Mouse (Mus musculus): ENCODE measurements around the gene Padi2. TPM values are rescaled to one million over a fixed set of nuclear protein-coding genes. Genes with fewer than 3 reads are reported as not detected.

Gene Padi2
- polyA plus RNA-seq, 1 experiment, result 19.5 TPM

DNA sequence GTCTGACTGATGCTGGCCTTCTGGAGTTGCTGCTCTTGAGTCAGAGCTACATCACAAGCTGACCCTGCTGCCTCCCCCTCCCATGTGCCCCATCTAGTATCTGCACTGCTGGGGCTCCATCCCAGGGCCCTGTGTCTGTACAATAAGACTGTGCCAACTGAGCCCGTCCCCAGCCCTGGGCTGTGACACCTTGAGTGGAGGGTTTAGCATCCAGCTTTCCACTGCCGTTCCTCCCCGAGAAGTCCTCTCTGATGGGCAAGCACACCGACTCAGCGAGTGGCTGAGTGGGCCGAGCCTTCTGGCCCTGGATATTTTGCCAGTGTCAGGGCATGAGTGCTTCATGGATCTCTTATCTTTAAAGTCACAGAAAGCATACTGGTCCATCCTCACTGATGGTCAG lies 68.3 kb downstream of the Padi2 start:
- H3K27ac ChIP-seq (ENCODE audit: control insufficient read depth, insufficient read depth, low read length), result no peak overlapping the region
- peaks cover 5% of the 10 kb centered on the region; the same call in 1 of the 2 replicates for H3K4me1 ChIP-seq (replicated peaks; ENCODE audit: control insufficient read depth, insufficient read depth, low read length)
- 98% methylated on average over 6 of the region's 6 CpGs for WGBS
- peaks cover 57% of the 10 kb centered on the region for H3K36me3 ChIP-seq (ENCODE audit: control insufficient read depth, insufficient read depth, low read length)
- H3K27me3 ChIP-seq (ENCODE audit: control insufficient read depth, insufficient read depth, low read length), result no peaks in the 10 kb centered on the region
- no peak for TF ChIP-seq POLR2A (IDR thresholded peaks at IDR 0.05; ENCODE audit: control insufficient read depth, extremely low read depth, insufficient read depth, low read length, poor library complexity)
- no peak for TF ChIP-seq CTCF (IDR thresholded peaks at IDR 0.05; ENCODE audit: borderline replicate concordance, control insufficient read depth, extremely low read depth, insufficient read depth, low read length, poor library complexity)
- DNase-seq, result no peak
- H3K4me3 ChIP-seq (ENCODE audit: control insufficient read depth, insufficient read depth, low read length), result no peak overlapping the region

- TF ChIP-seq POLR2A (IDR thresholded peaks at IDR 0.05; ENCODE audit: control insufficient read depth, extremely low read depth, insufficient read depth, low read length, poor library complexity) (no peak), CTCF (IDR thresholded peaks at IDR 0.05; ENCODE audit: borderline replicate concordance, control insufficient read depth, extremely low read depth, insufficient read depth, low read length, poor library complexity) (no peak)
- no peaks in the 10 kb centered on the region for H3K27me3 ChIP-seq (ENCODE audit: control insufficient read depth, insufficient read depth, low read length)
- 87% methylated on average over 7 of the region's 7 CpGs for WGBS
- no peak for DNase-seq
- H3K4me3 ChIP-seq (ENCODE audit: control insufficient read depth, insufficient read depth, low read length), result no peak overlapping the region
- peaks cover 5% of the 10 kb centered on the region; the same call in 1 of the 2 replicates for H3K4me1 ChIP-seq (replicated peaks; ENCODE audit: control insufficient read depth, insufficient read depth, low read length)
- peaks cover 55% of the 10 kb centered on the region for H3K36me3 ChIP-seq (ENCODE audit: control insufficient read depth, insufficient read depth, low read length)
- H3K27ac ChIP-seq (ENCODE audit: control insufficient read depth, insufficient read depth, low read length), result no peak overlapping the region
These were observed 69.2 kb downstream of the Padi2 start for GRCm38 (mm10) chr4:140975356-140975755.

GRCm38 (mm10) chr4:140977278-140977677 lies 71.1 kb downstream of the Padi2 start:
- Histone ChIP-seq H3K4me1 (replicated peaks; ENCODE audit: control insufficient read depth, insufficient read depth, low read length) (peaks cover 5% of the 10 kb centered on the region; the same call in 1 of the 2 replicates), H3K27me3 (ENCODE audit: control insufficient read depth, insufficient read depth, low read length) (no peaks in the 10 kb centered on the region), H3K27ac (ENCODE audit: control insufficient read depth, insufficient read depth, low read length) (no peak overlapping the region), H3K36me3 (ENCODE audit: control insufficient read depth, insufficient read depth, low read length) (peaks cover 37% of the 10 kb centered on the region), H3K4me3 (ENCODE audit: control insufficient read depth, insufficient read depth, low read length) (no peak overlapping the region)
- DNase-seq, result no peak
- TF ChIP-seq CTCF (IDR thresholded peaks at IDR 0.05; ENCODE audit: borderline replicate concordance, control insufficient read depth, extremely low read depth, insufficient read depth, low read length, poor library complexity) (no peak), POLR2A (IDR thresholded peaks at IDR 0.05; ENCODE audit: control insufficient read depth, extremely low read depth, insufficient read depth, low read length, poor library complexity) (no peak)
- WGBS, result 94% methylated on average over 10 of the region's 10 CpGs

DNA sequence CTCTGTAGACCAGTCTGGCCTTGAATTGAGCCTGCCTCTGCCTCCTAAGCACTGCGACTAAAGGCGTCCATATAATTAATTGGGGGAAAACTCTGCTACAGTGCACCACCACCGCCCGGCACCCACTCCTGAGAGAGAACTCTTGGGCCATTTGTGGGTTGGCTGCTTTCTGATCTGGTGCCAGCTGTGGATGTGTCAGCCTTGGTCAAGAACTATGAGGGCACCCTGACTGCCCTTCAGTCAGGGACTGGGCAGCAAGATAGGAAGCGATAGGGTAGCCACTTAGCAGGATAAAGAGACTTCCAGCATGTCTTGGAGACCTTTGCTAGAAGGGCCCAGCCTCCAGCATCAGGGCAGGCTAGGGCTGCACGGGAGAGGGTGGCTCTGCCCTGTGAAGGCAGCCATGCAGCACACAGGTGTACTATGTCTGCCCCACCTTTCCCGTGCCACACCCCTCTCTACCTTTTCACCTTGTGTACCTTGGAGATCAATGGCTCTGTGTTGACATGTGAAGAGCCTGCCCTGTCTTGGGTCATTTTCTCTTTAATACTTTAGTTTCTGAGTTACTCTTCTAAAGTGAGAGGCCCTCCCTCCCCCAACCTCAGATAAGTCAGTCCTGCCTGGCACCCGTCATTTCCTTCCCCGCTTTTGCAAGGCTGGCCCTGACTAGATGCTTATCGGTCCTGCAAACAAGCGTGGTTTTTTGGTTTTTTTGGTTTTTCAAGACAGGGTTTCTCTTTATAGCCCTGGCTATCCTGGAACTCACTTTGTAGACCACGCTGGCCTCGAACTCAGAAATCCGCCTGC lies 71.9 kb downstream of the Padi2 start:
- peaks cover 29% of the 10 kb centered on the region for H3K36me3 ChIP-seq (ENCODE audit: control insufficient read depth, insufficient read depth, low read length)
- 54% methylated on average over 14 of the region's 14 CpGs for WGBS
- no peak overlapping the region for H3K27ac ChIP-seq (ENCODE audit: control insufficient read depth, insufficient read depth, low read length)
- no peak for DNase-seq
- no peaks in the 10 kb centered on the region for H3K27me3 ChIP-seq (ENCODE audit: control insufficient read depth, insufficient read depth, low read length)
- peaks cover 13% of the 10 kb centered on the region for H3K4me1 ChIP-seq (replicated peaks; ENCODE audit: control insufficient read depth, insufficient read depth, low read length)
- TF ChIP-seq CTCF (IDR thresholded peaks at IDR 0.05; ENCODE audit: borderline replicate concordance, control insufficient read depth, extremely low read depth, insufficient read depth, low read length, poor library complexity), result no peak
- no peak for TF ChIP-seq POLR2A (IDR thresholded peaks at IDR 0.05; ENCODE audit: control insufficient read depth, extremely low read depth, insufficient read depth, low read length, poor library complexity)
- H3K4me3 ChIP-seq (ENCODE audit: control insufficient read depth, insufficient read depth, low read length), result no peak overlapping the region

DNA sequence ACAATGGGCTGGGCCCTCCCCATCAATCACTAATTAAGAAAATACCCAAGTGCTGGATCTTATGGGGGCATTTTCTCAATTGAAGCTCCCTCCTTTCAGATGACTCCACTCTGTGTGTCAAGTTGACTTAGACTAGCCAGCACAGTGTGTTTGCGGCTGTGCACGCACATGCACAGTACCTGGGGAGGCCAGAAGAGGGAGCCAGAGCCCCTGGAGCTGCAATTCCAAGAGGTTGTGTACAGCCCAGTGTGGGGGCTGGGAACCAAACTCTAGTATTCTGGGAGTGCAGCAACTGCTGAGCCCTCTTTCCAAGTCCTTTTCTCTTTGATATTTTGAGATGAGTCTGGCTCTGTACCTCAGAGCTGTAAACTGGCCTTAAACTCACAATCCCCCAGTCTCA lies 75.5 kb downstream of the Padi2 start:
- no peak for DNase-seq
- H3K27me3 ChIP-seq (ENCODE audit: control insufficient read depth, insufficient read depth, low read length), result no peaks in the 10 kb centered on the region
- no peak overlapping the region for H3K27ac ChIP-seq (ENCODE audit: control insufficient read depth, insufficient read depth, low read length)
- 100% methylated on average over 2 of the region's 2 CpGs for WGBS
- H3K36me3 ChIP-seq (ENCODE audit: control insufficient read depth, insufficient read depth, low read length), result peaks cover 11% of the 10 kb centered on the region
- H3K4me3 ChIP-seq (ENCODE audit: control insufficient read depth, insufficient read depth, low read length), result no peak overlapping the region
- peaks cover 23% of the 10 kb centered on the region for H3K4me1 ChIP-seq (replicated peaks; ENCODE audit: control insufficient read depth, insufficient read depth, low read length)
- no peak for TF ChIP-seq CTCF (IDR thresholded peaks at IDR 0.05; ENCODE audit: borderline replicate concordance, control insufficient read depth, extremely low read depth, insufficient read depth, low read length, poor library complexity)
- no peak for TF ChIP-seq POLR2A (IDR thresholded peaks at IDR 0.05; ENCODE audit: control insufficient read depth, extremely low read depth, insufficient read depth, low read length, poor library complexity)

- Histone ChIP-seq H3K4me1 (replicated peaks; ENCODE audit: control insufficient read depth, insufficient read depth, low read length) (peaks cover 30% of the 10 kb centered on the region), H3K36me3 (ENCODE audit: control insufficient read depth, insufficient read depth, low read length) (peaks cover 11% of the 10 kb centered on the region), H3K27me3 (ENCODE audit: control insufficient read depth, insufficient read depth, low read length) (no peaks in the 10 kb centered on the region), H3K4me3 (ENCODE audit: control insufficient read depth, insufficient read depth, low read length) (no peak overlapping the region), H3K27ac (ENCODE audit: control insufficient read depth, insufficient read depth, low read length) (peak overlapping the region; percentile 30; the same call in 1 of the 2 replicates)
- TF ChIP-seq POLR2A (IDR thresholded peaks at IDR 0.05; ENCODE audit: control insufficient read depth, extremely low read depth, insufficient read depth, low read length, poor library complexity), result no peak
- no peak for DNase-seq
- 17% methylated on average over 4 of the region's 4 CpGs for WGBS
These were observed 76.7 kb downstream of the Padi2 start for GRCm38 (mm10) chr4:140982808-140983207.
